Mouse (Mus musculus): ENCODE measurements around the gene Rtp4.

Rtp4 gene

GRCm38 (mm10) chr16:23520235-23520871, at the start of gene Rtp4, which contains the start of gene Masp1:
Rtp4 (plus strand) TSS chr16:23520291.
Masp1 (minus strand) TSS chr16:23520815.
- no peak for DNase-seq

GRCm38 (mm10) chr16:23471551-23471950, 48.5 kb upstream of the Rtp4 start:
- DNase-seq, result no peak

- no peak for DNase-seq
These were observed 48.0 kb upstream of the Rtp4 start for GRCm38 (mm10) chr16:23472046-23472445.

- DNase-seq, result no peak
These were observed 44.4 kb upstream of the Rtp4 start for GRCm38 (mm10) chr16:23475651-23476050.

- no peak for DNase-seq
These were observed 43.5 kb upstream of the Rtp4 start for GRCm38 (mm10) chr16:23476598-23476997.

GRCm38 (mm10) chr16:23479872-23480603, 40.1 kb upstream of the Rtp4 start:
- no peak for DNase-seq

GRCm38 (mm10) chr16:23482218-23482617, 37.9 kb upstream of the Rtp4 start:
- no peak for DNase-seq

- DNase-seq, result no peak
These were observed 37.2 kb upstream of the Rtp4 start for GRCm38 (mm10) chr16:23482846-23483245.

- no peak for DNase-seq
These were observed 36.8 kb upstream of the Rtp4 start for GRCm38 (mm10) chr16:23483292-23483691.

GRCm38 (mm10) chr16:23492783-23493182, 27.3 kb upstream of the Rtp4 start:
- no peak for DNase-seq

- no peak for DNase-seq
These were observed 23.7 kb upstream of the Rtp4 start for GRCm38 (mm10) chr16:23496245-23496924.

GRCm38 (mm10) chr16:23497440-23497839, 22.7 kb upstream of the Rtp4 start:
- no peak for DNase-seq

- no peak for DNase-seq
These were observed 22.2 kb upstream of the Rtp4 start for GRCm38 (mm10) chr16:23497881-23498280.

GRCm38 (mm10) chr16:23498691-23499131, 21.4 kb upstream of the Rtp4 start:
- no peak for DNase-seq

- DNase-seq, result no peak
These were observed 19.5 kb upstream of the Rtp4 start for GRCm38 (mm10) chr16:23500558-23500957.

GRCm38 (mm10) chr16:23501288-23501687, 18.8 kb upstream of the Rtp4 start:
- DNase-seq, result no peak

- no peak for DNase-seq
These were observed 17.6 kb upstream of the Rtp4 start for GRCm38 (mm10) chr16:23502478-23502877.

GRCm38 (mm10) chr16:23503351-23503750, 16.7 kb upstream of the Rtp4 start:
- DNase-seq, result no peak

GRCm38 (mm10) chr16:23504320-23504744, 15.8 kb upstream of the Rtp4 start:
- DNase-seq, result no peak

GRCm38 (mm10) chr16:23505904-23506687, 14.0 kb upstream of the Rtp4 start:
- no peak for DNase-seq

GRCm38 (mm10) chr16:23511166-23511935, 8.7 kb upstream of the Rtp4 start:
- no peak for DNase-seq

- DNase-seq, result no peak
These were observed 6.7 kb upstream of the Rtp4 start for GRCm38 (mm10) chr16:23513401-23513800.
